Mouse (Mus musculus) adrenal gland, adult 2 months (tissue): ENCODE data around the gene Lhx4. TPM values are rescaled to one million over a fixed set of nuclear protein-coding genes. Genes with fewer than 3 reads are reported as not detected.

ENCODE experiments used
- DNase-seq: peaks from one replicate; pipeline ENCODE4 v3.0.0; 2021
- polyA plus RNA-seq: library from polyadenylated mRNA; depleted of rRNA; stranded (reverse); fragments of >200 nt; gene quantifications from 2 replicates; pipeline ENCODE4 v1.2.3, GENCODE M21; 2012; rRNA removed
- total RNA-seq, 2 experiments: library from RNA; stranded (reverse); gene quantifications; 2 replicates each; pipeline ENCODE4 v1.2.3; 2021

The Lhx4 gene
- total and polyA plus RNA-seq, 3 experiments: 0.02 to 0.10 TPM; not detected in 1

- DNase-seq: no peak
Measured at GRCm38 (mm10) chr1:155703191-155703680, 48.2 kb downstream of the Lhx4 start.

- DNase-seq: no peak
Measured at GRCm38 (mm10) chr1:155700886-155701285, 50.6 kb downstream of the Lhx4 start.

GRCm38 (mm10) chr1:155698373-155699159 is 52.9 kb downstream of the Lhx4 start:
- DNase-seq: no peak

GRCm38 (mm10) chr1:155693443-155693842 is 58.0 kb downstream of the Lhx4 start:
- no peak for DNase-seq

- no peak for DNase-seq
Measured at GRCm38 (mm10) chr1:155693026-155693425, 58.5 kb downstream of the Lhx4 start.

GRCm38 (mm10) chr1:155692230-155692629 is 59.3 kb downstream of the Lhx4 start:
- no peak for DNase-seq

GRCm38 (mm10) chr1:155689558-155689957 is 61.9 kb downstream of the Lhx4 start:
- DNase-seq: no peak

GRCm38 (mm10) chr1:155689141-155689540 is 62.3 kb downstream of the Lhx4 start:
- DNase-seq: no peak

GRCm38 (mm10) chr1:155686816-155687215 is 64.7 kb downstream of the Lhx4 start:
- no peak for DNase-seq

- no peak for DNase-seq
Measured at GRCm38 (mm10) chr1:155681116-155681799, 70.2 kb downstream of the Lhx4 start.

GRCm38 (mm10) chr1:155675570-155675969 is 75.9 kb downstream of the Lhx4 start:
- DNase-seq: no peak

GRCm38 (mm10) chr1:155663994-155664393 is 87.5 kb downstream of the Lhx4 start:
- no peak for DNase-seq

- no peak for DNase-seq
Measured at GRCm38 (mm10) chr1:155656321-155656720, 95.2 kb downstream of the Lhx4 start.

GRCm38 (mm10) chr1:155654961-155655360 is 96.5 kb downstream of the Lhx4 start:
- no peak for DNase-seq

GRCm38 (mm10) chr1:155650121-155650846 is 101.2 kb downstream of the Lhx4 start:
- no peak for DNase-seq

Other genes starting within 250 kb of the Lhx4 start
- 10 to 100 TPM; 64.4 to 74.2 TPM for gene Acbd6, start 193.6 kb downstream of the Lhx4 start, total RNA-seq
- 384 and 451 TPM in 2 replicates for gene Acbd6, start 193.6 kb downstream of the Lhx4 start, polyA plus RNA-seq
- 10 to 100 TPM; 49.6 to 71.8 TPM for gene Qsox1, start 61.2 kb upstream of the Lhx4 start, total RNA-seq
- gene Qsox1, start 61.2 kb upstream of the Lhx4 start, polyA plus RNA-seq: 66.6 and 82.6 TPM in 2 replicates
- gene Cep350, start 221.6 kb upstream of the Lhx4 start, total RNA-seq: 10 to 100 TPM; 27.3 to 32.7 TPM
- 1.7 TPM in 2 replicates for gene Cep350, start 221.6 kb upstream of the Lhx4 start, polyA plus RNA-seq